Mouse (Mus musculus) cerebellum, postnatal 14 days (tissue): ENCODE data around the gene B4galt5.
"Not testable (repeated sequence)": the region's sequence is repeated elsewhere in the genome, so short reads cannot be mapped to it uniquely, and the experiment has no call there.

ENCODE experiments used
- DNase-seq, 2 experiments: peaks; one replicate each; pipeline ENCODE4 v3.0.0; 2021; ENCODE audit warnings: mixed read lengths in 2 of 2

The B4galt5 gene

DNA sequence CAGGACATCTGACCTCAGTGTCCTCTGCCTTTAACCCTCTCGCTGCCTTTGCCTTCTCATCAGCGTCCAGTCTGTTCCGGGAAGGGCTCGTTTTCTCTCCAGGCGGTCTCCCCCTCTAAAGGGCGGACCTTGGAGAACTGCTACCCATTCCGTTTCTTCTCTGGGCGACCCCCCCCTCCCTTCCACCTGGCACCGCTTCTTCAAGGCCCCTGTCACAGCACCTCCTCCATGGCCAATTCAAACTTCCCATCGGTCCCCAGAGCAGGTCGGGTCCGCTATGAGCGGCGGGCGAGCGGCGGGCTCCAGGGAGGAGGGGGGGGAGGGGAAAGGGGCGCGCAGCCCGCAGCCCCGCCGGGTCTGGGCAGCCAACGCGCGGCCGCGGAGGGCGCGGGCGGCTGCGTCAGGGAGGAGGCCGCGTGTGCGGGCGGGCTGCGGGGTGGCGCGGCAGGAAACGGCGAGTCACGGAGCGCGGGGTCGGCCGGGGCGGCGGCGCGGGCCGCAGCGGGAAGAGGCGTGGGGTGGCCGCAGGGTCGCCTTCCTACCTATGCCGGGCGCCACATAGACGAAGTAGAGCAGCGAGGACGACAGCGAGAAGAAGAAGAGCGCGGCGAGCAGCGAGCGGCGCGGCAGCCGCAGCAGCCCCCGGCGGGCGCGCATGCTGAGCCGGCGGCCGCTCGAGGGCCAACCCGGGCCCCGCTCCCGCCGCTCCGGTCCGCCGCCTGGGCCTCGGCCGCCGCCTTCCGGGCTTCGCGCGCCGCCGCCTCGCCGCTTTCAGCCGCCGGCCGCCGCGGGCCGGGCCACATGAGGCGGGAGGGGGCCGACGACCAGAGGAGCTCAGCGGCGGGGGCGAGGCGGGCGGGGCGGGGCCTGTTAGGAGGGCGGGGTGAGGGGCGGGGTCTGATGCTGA lies at the start of gene B4galt5:
TSS of gene B4galt5 (minus strand) at position 808 of the 907 bp plus-strand sequence.
- peak; percentile 66 to 69 for DNase-seq

DNA sequence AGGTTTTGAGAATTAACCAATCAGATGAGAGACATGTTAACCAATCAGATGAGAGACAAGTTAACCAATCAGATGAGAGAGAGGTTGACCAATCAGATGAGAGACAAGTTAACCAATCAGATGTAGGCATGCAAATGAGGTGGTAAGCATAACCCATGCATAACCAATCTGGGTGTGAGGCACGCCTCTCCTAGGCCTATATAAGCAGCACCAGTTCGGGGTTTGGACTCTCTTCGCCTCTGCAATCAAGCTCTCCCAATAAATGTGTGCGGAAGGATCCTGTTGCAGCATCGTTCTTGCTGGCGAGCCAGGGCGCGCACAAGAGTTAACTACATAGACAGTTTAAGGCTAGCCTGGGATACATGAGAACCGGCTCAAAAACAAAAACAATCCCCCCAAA lies 47.4 kb upstream of the B4galt5 start:
- DNase-seq = not testable (repeated sequence)

DNA sequence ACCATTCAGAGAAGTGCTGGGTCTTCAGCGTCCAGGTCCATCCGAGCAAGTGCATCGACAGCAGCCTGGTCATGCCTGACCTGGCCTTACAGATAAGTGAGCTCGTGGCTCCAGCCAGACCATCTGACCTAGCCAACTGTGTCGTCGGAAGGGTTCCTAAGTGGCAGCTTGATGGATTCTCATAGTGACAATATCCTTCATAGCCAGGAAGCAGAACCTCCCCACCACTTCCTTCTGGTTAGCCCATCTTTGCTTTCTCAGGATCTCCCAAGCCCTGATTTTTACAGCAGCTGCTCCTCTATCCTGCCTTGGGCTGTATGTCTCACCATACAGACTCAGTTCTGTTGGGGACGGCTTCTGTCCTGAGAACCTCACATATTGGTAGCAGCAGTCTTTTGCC lies 45.4 kb upstream of the B4galt5 start:
- DNase-seq = no peak

DNA sequence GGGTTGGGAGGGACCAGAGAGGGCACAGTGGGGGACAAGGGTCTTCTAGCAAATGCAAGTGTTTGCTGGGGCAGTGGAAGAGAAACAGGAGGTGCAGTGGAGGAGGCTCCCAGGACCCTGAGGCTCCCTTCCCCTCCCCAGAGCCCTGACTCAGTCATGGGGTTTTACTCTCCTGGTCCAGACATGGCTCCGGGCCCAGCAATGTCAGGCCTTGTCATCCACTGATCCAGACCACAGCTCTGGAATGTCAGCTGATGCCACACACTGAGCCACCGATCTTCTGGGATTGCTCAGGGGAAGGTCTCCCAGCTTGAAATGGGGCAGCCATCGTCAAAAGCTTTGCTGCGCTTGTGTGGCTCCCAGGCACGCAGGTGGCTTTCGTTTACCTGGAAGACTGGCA lies 38.0 kb upstream of the B4galt5 start:
- no peak for DNase-seq

DNA sequence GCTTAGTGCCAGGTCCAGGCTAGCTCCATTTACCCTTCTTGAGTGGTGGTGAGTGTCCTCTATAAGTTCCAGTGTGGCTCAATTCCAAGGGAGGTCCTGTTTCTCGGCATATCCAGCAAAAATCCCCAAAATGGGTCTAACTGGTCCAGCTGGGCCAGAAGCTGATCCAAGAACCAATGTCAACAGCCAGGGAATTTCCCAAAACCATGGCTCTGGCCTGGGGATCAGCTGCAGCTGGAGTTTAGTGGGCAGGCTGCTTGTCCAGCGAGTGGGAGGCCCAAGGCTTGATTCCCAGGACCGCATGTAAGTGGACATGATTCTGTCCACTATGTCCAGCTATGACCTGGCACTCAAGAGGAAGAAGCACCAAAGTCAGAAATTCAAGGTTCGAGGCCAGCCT lies 37.5 kb upstream of the B4galt5 start:
- DNase-seq = no peak

DNA sequence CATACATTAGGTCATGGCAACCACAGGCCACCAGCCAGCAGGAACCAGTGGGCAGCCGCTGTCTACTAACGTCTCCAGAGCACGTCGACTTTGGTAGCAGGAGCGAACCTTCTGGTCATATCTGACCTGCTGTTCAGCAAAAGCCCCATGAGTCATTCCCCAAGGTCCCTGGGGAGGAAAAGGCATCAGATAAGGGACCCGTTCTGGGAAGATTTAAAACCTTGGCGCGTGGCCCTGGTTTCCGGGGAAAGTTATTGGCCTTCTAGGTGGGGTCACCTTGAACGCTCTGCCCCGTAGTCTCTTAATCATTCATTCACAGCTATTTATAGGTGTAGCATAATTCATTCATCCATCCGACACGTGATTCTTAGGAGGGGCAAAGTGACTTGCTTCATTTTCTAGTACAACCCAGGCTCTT lies 34.7 kb upstream of the B4galt5 start:
- no peak for DNase-seq

DNA sequence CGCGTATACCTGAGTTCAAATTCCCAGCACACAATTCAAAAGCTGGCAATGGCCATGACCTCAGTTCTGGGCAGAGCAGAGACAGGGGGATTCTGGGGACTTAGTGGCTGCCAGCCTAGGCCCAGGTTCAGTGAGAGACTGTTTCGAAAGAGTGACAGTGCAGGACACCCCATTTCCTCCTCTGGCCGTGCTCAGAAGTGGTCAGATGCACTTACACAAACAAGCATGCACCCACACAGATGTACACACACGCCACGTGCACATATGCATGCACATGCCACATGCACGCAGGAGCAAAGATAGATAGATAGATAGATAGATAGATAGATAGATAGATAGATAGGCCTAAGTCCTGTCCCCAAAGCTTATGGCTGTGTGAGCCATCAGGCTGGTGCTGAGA lies 33.4 kb upstream of the B4galt5 start:
- no peak for DNase-seq

DNA sequence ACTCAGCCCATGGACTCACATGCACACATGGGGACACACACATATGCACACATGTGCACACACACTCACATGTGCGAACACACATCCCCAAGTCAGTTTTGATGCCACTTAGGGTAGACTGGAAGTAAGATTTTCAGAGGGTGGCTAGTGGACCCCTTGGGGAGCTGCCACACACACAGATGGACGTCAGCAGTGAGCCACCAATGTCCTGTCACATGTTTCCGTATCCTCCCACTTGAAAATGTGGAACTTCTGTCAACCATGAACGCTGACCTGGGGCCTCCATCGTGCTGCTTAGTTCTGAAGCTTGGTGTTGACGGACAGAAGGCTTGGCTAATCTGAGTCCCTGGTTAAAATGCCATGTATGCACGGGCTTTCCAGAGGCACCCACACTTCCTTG lies 32.6 kb upstream of the B4galt5 start:
- DNase-seq = no peak

DNA sequence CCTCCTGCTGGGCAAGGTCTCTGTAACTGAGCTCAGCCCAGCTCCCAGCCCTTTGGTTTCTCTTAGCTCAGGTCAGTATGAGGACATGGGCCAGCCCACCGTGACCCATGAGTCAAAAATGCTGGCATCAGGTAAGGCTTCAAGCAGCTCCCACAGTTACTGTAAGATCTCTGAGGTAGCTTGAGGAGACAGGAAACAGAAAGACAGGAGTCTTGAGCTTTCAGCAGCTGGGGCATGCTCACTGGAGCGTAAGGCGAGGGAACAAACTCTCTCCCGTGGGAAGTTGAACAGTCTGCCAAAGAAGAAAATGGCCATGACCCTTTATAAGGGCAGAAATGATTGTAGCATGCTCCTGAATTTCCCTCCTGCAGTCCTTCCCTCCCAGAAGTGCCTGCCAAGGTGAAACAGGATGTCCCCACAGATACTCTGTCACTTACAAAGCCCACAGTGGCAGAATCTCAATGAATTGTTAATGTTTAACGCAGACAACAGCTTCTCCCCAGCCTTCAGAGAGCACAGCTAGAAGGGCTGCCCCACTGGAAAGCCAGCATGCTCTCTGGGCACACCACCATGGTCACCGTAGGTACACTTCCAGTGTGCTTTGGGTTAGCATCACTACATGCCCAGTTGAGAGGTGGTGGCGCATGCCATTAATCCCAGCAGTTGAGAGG lies 31.8 kb upstream of the B4galt5 start:
- no peak for DNase-seq

DNA sequence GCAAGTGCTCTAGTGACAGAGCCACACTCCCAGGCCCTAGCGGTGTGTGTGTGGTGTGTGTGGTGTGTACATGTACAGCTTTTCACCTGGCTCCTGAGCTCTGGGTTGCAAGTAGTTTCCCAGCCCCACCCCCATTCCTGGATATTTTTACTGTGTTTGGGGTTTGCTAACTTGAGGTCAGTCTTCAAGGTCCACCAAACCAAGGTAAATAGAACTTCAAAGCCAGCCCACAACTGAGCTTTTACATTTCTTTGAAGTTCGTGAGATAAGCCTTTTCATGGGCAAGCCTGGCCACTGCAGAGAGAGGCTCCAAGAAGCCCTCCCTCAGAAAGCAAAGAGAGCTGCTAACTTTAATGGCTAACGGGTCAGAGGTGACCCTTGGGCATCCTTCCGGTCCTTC lies 30.0 kb upstream of the B4galt5 start:
- DNase-seq = no peak

DNA sequence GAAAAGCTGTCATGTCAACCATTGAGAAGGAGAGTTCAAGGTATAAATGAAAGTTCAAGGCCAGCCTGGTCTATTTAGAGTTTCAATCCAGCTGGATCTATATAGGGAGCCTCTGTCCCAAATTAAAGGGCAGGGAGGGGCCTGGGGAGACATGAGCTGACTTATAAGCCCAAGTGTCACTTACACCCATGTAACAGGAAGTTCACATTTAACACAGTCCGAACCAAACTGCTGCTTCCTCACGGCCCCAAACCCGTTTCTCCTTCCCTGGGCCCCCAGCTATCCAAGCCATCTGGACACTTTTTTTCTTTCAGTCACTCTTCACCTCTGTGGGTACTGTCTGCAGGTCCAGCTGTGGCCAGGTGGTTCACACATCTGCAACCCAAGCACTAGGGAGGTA lies 28.7 kb upstream of the B4galt5 start:
- DNase-seq = no peak

DNA sequence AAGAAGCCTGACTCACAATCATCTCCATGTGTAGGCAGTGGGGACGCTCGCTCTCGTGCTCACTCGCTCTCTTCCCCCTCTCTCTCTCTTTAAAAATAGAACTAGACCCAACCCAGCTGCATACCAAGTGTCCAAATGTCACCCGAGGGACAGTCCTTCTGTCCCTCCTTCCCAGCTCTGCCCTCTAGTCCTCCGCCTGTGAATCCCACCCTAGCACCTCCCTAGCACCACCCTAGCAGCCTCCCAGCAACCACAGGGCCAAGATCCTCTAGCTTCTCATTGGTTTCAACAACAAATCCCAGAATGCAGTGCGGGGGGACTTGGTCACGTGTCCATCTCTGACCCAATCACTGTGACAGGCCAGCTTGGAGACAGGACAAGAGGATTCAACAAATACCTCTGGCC lies 27.2 kb upstream of the B4galt5 start:
- DNase-seq = peak; percentile 23 to 46

DNA sequence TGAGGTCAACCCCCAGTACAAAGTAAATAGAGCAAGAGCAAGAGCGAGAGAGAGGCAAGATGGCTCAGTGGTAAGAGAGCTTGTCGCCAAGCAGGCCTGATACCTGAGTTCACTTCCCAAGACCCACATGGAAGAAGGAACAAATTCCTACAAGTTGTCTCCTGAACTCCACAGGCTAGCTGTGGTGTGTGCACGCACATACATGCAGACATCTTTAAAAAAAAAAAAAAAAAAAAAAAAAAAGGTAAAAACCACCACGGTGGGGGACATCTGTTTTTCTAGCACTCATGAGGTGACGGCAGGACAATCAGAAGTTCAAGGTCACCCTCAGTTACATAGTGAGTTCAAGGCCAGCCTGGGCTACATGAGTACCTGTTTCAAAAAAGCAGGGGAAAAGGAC lies 26.7 kb upstream of the B4galt5 start:
- DNase-seq = no peak

DNA sequence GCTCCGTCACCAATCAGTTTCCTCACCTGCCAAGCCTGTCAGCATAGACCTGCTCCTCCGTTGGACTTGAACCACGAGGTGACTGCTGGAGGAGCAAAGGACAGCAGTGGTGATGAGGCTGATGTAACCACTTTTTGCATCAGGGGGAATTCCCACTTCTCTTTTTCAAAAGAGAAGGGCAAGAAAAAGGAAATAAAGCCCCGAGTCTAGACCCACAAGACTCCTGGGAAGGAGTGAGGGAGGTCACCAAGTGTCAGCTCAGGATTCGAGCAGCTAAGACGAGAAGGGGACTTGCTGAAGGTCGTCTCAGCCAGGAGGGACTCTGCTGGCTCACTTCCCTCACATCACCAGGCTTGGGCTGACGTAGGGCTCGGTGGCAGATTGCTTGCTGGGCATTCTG lies 26.2 kb upstream of the B4galt5 start:
- DNase-seq = no peak

DNA sequence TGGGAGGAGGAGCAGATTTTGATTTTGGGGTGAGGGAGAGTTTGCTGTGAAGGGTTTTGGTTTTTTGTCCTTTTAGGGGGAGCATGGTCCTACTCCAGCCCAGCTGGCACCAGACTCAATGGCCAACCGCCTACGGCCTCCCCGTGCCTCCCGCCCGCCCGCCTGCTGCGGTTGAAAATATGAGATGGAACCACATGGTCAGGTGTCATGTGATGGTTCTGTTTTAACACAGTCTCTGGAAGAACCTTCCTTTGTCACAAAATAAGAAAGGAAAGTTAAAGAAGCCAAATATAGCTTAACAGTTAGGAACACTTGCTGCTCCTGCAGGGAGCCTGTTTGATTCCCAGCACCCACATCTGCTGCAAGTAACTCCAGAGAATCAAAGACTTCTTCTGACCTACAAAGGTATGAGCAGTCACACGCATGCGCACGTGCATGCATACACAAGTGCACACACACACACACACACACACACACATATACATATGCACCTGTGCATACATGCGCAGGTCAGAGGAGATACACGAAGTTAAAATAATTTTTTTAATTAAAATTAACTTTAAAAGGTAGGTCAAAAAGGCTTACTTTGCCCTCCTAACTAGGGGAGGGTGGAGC lies 25.3 kb upstream of the B4galt5 start:
- DNase-seq = no peak

DNA sequence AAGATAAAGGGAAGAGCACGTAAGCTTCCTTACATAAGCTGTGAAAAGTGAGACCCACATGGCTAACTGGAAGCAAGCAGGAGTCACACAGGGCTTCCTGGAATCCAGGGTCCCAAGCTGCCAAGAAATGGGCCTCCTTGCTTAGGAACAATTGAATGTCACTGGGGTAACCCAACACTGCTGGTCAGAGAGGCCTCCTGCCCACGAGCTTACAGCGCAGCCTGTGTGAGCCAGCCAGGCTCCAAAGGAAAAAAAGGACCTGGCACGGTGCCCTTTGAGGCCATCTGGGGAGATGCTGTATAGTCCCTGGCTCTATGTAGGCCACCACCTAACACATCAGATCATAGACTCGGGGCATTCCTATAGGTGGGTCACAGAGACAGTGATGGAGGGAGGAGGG lies 24.3 kb upstream of the B4galt5 start:
- peak; percentile 91 to 96 for DNase-seq

DNA sequence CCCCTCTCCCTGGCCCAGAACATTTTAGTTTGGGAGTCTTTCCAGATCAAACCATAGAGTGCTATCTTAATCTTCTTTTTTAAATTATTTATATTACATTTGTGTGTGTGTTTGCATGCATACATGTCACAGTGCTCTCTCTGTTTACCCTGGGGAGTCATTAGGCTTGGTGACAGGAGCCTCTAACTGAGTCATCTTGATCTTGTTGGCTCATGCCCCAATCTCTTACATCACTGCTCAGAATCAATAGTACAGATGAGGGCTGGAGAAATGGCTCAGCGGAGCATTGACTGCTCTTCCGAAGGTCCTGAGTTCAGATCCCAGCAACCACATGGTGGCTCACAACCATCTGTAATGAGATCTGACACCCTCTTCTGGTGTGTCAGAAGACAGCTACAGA lies 22.5 kb upstream of the B4galt5 start:
- no peak for DNase-seq

DNA sequence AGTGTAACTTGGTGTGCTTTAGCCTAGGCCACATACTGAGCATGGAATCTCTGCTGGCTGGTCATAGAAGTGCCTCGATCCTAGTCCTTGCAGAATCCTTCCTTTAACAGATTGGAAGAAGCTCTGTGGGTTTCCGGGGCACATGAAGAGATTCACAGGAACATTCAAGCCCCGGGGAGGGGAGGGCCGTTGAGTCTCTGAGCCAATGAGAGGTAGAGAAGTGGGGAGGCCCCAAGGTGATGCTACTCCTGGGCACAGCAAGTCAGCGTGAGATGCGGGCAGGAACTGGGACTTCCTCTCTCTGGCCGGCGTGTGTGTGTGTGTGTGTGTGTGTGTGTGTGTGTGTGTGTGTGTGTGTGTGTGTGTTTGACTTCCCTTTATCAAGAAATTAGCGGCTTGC lies 19.3 kb upstream of the B4galt5 start:
- no peak for DNase-seq

DNA sequence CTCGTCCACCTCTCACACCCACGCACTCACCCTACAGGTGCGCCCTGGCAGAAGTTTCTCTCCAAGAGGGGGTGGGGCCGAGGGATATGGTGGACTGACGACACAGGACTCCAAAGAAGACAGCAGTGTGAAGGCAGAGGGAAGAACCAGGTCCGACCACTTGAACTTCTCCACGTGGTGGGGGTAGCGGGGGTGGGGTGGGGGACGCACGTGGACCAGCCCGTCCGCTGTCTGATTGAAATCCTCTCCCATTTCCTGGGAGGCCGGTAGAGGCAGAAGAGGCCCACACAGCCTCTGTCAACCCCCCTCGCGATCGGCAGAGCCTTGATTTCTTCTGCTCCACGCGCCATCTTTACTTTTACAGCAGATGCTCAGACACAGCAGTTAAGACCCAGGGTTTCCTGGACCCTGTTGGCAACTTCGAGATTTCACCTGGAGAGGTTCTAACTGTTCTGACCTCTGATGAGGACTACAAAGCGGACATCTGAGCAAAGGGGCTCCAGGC lies 18.8 kb upstream of the B4galt5 start:
- DNase-seq = no peak

DNA sequence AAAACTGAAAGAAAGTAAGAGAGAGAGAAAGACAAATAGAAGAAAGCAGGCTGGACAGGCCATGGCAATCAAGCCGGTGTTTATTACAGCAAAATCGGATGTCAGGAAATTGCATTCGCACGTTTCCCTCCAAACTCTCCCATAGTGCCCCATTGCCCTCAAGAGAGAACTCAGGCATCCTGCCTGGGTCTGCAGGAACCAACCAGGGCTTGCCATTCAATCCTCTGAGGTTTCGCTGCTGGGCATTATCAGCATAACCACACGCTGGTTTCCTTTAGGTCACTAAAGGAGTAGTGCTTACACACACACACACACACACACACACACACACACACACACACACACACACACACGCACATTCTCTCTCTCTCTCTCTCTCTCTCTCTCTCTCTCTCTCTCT lies 18.3 kb upstream of the B4galt5 start:
- DNase-seq = no peak

DNA sequence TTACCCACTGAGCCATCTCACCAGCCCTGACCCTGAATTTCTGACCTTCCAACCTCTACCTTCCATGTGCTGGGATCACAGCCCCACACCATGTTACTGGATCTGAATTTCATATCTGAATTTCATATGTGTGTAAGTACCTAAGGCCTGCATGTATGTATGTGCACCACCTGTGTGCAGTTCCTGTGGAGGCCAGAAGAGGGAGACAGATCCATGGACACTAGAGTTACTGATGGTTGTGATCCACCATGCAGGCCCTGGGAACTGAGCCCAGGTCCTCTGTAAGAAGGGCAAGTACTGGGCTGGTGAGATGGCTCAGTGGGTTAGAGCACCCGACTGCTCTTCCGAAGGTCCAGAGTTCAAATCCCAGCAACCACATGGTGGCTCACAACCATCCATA lies 16.1 kb upstream of the B4galt5 start:
- no peak for DNase-seq

DNA sequence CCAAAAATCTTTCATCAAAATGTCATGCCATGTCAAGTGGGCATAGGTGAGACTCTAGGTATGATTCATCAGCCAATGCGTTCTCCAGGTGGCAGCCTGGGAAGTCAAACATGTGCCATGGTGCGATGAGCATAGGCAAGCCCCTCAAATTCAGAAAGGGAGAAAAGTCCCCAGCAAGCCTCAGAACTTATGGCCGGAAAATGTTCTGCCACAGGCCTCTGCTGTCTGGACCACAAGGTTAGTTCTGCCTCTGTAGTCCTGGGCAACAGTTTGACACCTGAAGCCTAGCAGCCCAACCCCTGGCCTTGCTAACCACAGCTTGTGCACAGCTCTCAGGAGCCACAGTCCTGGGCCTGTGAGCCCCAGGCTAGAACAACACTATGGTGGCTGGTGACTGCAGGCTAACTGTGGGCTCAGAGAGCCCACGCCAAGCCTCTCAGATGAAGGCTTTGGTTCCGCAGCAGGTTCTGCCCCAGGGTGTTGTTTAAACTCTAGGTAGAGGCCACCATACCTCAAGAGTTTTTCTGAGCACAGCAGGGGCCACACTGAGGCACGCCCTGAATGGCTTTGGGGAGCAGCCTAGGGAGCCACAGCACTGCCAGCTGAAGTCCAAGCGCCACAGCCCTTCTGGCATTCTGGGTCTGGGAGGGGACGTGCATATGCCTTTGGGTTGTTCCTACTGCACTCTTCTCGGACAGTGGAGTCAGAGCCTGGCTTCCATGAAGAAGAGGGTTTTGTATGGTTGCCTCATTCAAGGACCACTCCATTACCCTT lies 14.5 kb upstream of the B4galt5 start:
- DNase-seq = no peak

DNA sequence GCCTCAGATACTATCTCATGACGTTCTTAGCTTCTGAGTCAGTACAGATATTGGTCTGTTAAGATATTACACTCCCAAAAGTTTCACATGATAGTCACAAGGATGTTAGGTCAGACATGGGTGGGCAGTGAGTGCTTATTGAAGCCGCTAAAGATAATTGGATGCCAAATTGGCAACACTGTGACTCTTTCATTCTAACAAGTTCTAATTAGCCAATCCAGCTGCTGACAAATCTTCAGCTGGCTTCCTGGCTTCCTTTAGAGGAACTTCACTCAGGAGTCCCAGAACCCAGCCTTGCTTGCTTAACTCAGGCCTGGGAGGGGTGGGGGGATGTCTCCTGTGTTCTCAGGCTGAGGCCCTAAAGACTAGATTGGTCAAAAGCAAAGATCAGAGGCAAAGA lies 9.5 kb upstream of the B4galt5 start:
- DNase-seq = no peak
